Mouse (Mus musculus): ENCODE data around the gene Tnni2.

DNA sequence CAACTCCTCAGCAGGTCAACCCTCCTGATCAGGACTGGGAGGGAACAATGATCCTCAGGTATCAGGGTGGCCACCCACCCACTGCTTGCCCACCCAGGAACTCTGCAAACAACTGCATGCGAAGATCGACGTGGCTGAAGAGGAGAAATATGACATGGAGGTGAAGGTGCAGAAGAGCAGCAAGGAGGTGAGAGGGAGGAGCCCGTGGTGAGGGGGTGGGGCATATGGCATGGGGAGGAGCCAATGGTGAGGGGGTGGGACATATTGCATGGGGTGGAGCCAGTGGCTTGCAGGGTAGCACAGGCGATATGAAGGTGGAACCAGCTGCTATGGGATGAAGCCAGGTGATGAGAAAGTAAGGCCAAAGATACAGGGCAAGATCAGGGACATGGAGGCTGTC, 1.9 kb downstream of the Tnni2 start:
- TF ChIP-seq CTCF (IDR thresholded peaks at IDR 0.05; ENCODE audit: low read depth) (no peak), EP300 (IDR thresholded peaks at IDR 0.05; ENCODE audit: low read depth) (no peak)

Measured in heart, postnatal 0 days (tissue).